Mouse (Mus musculus): Measurements from ENCODE around the gene U2af1l4. TPM values are rescaled to one million over a fixed set of nuclear protein-coding genes. Genes with fewer than 3 reads are reported as not detected.

Gene U2af1l4
- total RNA-seq, 2 experiments from 2014 or later = 64.4 to 71.5 TPM

- DNase-seq (ENCODE audit: low spot score in 2 of 2) = no peak
These were observed 45.4 kb downstream of the U2af1l4 start for GRCm38 (mm10) chr7:30608476-30608875.

- DNase-seq (ENCODE audit: low spot score in 2 of 2) = no peak
These were observed 46.9 kb downstream of the U2af1l4 start for GRCm38 (mm10) chr7:30610043-30610442.

- DNase-seq (ENCODE audit: low spot score in 2 of 2) = no peak
These were observed 49.7 kb downstream of the U2af1l4 start, which contains the start of gene Upk1a for GRCm38 (mm10) chr7:30612654-30613402. Upk1a (minus strand) TSS chr7:30612847.

- DNase-seq (ENCODE audit: low spot score in 2 of 2) = peak; percentile 32 to 53
These were observed 50.5 kb downstream of the U2af1l4 start for GRCm38 (mm10) chr7:30613529-30614112.

- no peak for DNase-seq (ENCODE audit: low spot score in 2 of 2)
These were observed 51.4 kb downstream of the U2af1l4 start for GRCm38 (mm10) chr7:30614454-30614853.

Small RNAs within 50 kb of the gene (microRNA-seq; reads per million reads assigned to microRNA genes)
- 0 to 1.7 reads per million in 2 experiments for gene Gm38670
- gene Mir3569 = 0.75 to 0.85 reads per million in 2 experiments

Other genes with a start within 250 kb of the U2af1l4 start
- gene Syne4, start 248.5 kb upstream of the U2af1l4 start, total RNA-seq (2021) = 10 to 100 TPM; 13.8 to 15.6 TPM
- gene E130208F15Rik, start 241.6 kb upstream of the U2af1l4 start, total RNA-seq (2021) = under 1 TPM; 0.35 to 0.56 TPM
- 1 to 10 TPM; 6.4 to 7.5 TPM for gene Sdhaf1, start 239.4 kb upstream of the U2af1l4 start, total RNA-seq (2021)
- 10 to 100 TPM; 33.5 to 36.4 TPM for gene Lrfn3, start 200.5 kb upstream of the U2af1l4 start, total RNA-seq (2021)
- 10 to 100 TPM; 29.8 to 30.7 TPM for gene Tyrobp, start 149.5 kb upstream of the U2af1l4 start, total RNA-seq (2021)
- 1 to 10 TPM in 1 of 2 experiments, not detected in 1; 1.8 TPM for gene Hcst, start 143.4 kb upstream of the U2af1l4 start, total RNA-seq (2021)
- 1 to 10 TPM; 3.9 to 4.1 TPM for gene Nfkbid, start 141.6 kb upstream of the U2af1l4 start, total RNA-seq (2021)
- gene Aplp1, start 117.8 kb upstream of the U2af1l4 start, total RNA-seq (2021) = 1,000 to 10,000 TPM; 1,233 to 1,333 TPM
- 1 to 10 TPM; 8.2 to 8.3 TPM for gene Kirrel2, start 105.6 kb upstream of the U2af1l4 start, total RNA-seq (2021)
- gene Nphs1, start 105.0 kb upstream of the U2af1l4 start, total RNA-seq (2021) = under 1 TPM; 0.44 to 0.52 TPM
- gene Prodh2, start 69.7 kb upstream of the U2af1l4 start, total RNA-seq (2021) = not detected
- gene Arhgap33, start 28.2 kb upstream of the U2af1l4 start, total RNA-seq (2021) = 100 to 1,000 TPM; 179 to 187 TPM
- gene Hspb6, start 11.1 kb upstream of the U2af1l4 start, total RNA-seq (2021) = 1 to 10 TPM; 3.7 to 4.3 TPM
- gene Proser3, start 11.0 kb upstream of the U2af1l4 start, total RNA-seq (2021) = 1 to 10 TPM; 3.8 TPM
- gene Lin37, start 3.5 kb upstream of the U2af1l4 start, total RNA-seq (2021) = 10 to 100 TPM; 56.8 to 60.4 TPM
- 1 to 10 TPM; 7.5 to 8.1 TPM for gene Gm49396, start within 50 bp of the U2af1l4 start, total RNA-seq (2021)
- gene Psenen, start 326 bp downstream of the U2af1l4 start, total RNA-seq (2021) = 10 to 100 TPM; 87.7 to 94.4 TPM
- 1 to 10 TPM; 2.9 to 4.7 TPM for gene Igflr1, start 2.1 kb downstream of the U2af1l4 start, total RNA-seq (2021)
- 10 to 100 TPM; 40.0 to 48.4 TPM for gene Kmt2b, start 25.4 kb downstream of the U2af1l4 start, total RNA-seq (2021)
- not detected for gene Zbtb32, start 35.6 kb downstream of the U2af1l4 start, total RNA-seq (2021)
- gene Upk1a, start 49.5 kb downstream of the U2af1l4 start, total RNA-seq (2021) = under 1 TPM; 0.26 to 0.70 TPM
- 100 to 1,000 TPM; 606 to 625 TPM for gene Cox6b1, start 62.9 kb downstream of the U2af1l4 start, total RNA-seq (2021)
- gene Etv2, start 72.6 kb downstream of the U2af1l4 start, total RNA-seq (2021) = not detected
- gene Rbm42, start 87.0 kb downstream of the U2af1l4 start, total RNA-seq (2021) = 10 to 100 TPM; 66.6 to 79.5 TPM
- gene Haus5, start 101.7 kb downstream of the U2af1l4 start, total RNA-seq (2021) = 1 to 10 TPM; 5.2 to 7.6 TPM
- gene Pmis2, start 108.3 kb downstream of the U2af1l4 start, total RNA-seq (2021) = not detected
- not detected for gene 2200002J24Rik, start 135.6 kb downstream of the U2af1l4 start, total RNA-seq (2021)
- gene Atp4a, start 148.9 kb downstream of the U2af1l4 start, total RNA-seq (2021) = under 1 TPM; 0.26 to 0.66 TPM
- 100 to 1,000 TPM; 114 to 129 TPM for gene Tmem147, start 166.2 kb downstream of the U2af1l4 start, total RNA-seq (2021)
- not detected for gene Gapdhs, start 180.4 kb downstream of the U2af1l4 start, total RNA-seq (2021)
- gene Sbsn, start 188.2 kb downstream of the U2af1l4 start, total RNA-seq (2021) = 10 to 100 TPM in 1 of 2 experiments, 1 to 10 TPM in 1; 8.2 to 12.9 TPM
- 1 to 10 TPM; 1.9 to 4.0 TPM for gene Dmkn, start 200.5 kb downstream of the U2af1l4 start, total RNA-seq (2021)
- not detected for gene Krtdap, start 224.6 kb downstream of the U2af1l4 start, total RNA-seq (2021)